Mouse (Mus musculus) ES-Bruce4 (cell line): ENCODE data around the gene Arl3.

Source experiments
- CTCF ChIP-seq: IDR thresholded peaks from one replicate; pipeline ENCODE4 v1.8.1; 2011; ENCODE audit warnings: low read depth, low read length
- EP300 ChIP-seq: IDR thresholded peaks from 2 replicates; pipeline ENCODE4 v1.6.1; 2011; ENCODE audit warnings: low read depth, low read length; ENCODE audit not compliant: insufficient read depth

DNA sequence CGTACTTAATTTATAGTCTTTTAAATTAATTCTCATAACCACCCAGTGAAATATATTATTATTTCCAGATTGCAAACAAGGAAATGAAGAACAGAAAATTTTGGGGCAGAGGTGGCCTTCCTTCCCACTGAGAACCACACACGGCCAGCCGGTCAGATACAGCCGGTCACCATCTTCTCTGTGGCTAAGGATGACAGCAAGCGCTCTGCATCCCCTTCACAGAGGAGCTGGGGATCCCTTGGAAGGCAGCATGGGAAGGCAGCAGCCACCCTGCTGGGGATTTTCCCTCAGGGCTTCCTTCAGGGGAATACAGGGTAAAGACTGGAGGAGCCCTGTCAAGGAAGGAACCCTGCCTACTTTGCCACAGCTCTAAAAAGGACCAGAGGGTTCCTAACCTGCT is 39.5 kb downstream of the Arl3 start:
- TF ChIP-seq CTCF (no peak), EP300 (no peak)
